Mouse (Mus musculus) ES-CJ7 (cell line): ENCODE measurements around the gene Lekr1.

Experiments used
- DNase-seq: peaks from one replicate; pipeline ENCODE4 v3.0.0; 2011; ENCODE audit warnings: low read depth, low spot score

Gene Lekr1

DNA sequence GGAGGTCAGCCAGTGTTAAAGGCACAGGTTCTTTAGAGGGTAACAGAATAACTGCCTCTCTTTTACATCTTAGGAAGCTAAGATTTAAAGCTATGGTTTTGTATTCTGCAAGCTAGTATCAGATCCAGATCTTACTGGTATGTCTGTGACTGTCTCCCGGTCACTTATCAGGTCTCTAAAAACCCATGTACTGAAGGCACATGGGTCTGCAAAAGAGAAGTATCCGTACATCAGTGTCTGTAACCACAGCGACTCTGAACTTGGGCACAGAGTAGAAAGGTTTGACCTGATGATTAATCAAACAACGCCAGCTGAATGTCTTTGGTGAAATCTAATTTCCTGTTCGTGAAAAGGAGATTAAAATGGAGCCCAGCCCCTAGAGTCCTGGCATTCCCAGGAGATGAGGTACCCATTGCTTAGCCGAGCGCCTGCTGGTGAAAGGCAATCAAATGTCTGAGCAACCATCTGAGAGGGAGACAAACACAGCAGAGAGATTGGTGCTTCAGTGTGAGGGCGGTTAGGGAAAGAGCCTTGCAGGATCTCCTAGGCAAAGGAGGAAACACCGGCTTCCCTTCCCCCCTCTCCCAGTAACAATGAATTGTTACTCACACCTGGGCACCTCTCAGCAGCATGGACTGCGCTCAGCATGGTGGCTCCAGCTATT lies 205.7 kb downstream of the Lekr1 start:
- DNase-seq, result peak; percentile 27

DNA sequence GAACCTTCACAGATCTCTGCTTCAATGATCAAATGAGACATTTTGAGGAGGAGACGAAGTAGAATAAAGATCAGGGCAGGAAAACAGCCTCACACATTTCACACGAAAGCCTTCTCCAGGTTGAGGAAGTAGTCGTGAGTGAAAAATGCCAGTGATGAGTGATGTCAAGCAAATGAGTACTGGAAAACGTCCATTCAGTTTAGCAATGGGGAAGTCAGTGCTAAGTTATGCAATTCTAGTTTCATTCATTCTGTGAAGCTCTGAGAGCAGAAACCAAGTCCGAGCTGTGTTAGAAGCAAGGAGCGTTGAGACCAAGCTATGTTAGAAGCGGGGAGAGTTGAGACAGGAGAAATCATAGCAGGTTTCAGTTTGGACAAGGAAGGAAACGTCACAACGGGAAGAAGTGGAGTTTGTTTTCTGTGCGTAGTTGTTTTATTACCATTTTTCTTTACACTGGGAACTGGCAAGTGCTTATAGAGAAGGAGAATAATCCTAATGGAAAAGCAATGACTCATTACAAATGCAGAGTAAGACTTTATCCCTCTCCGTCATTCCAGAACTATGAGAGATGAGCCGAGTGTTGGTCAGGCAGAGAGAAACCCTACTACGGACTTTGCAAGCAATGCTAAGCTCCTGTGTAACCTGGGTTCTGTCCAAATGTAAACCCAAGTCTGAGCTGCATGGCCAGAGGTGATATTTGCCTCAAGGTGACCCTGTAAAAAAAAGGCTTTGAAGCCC lies 207.2 kb downstream of the Lekr1 start:
- no peak for DNase-seq
